Mouse (Mus musculus): ENCODE data around the gene Cfap58. TPM values are rescaled to one million over a fixed set of nuclear protein-coding genes. Genes with fewer than 3 reads are reported as not detected.

The Cfap58 gene
- polyA plus RNA-seq, 1 experiment from 2014 or later, result 0.27 TPM

GRCm38 (mm10) chr19:47936938-47937337 lies 537 bp upstream of the Cfap58 start:
- peak overlapping the region; percentile 39; the same call in 1 of the 2 replicates for H3K27ac ChIP-seq (replicated peaks)
- no peak overlapping the region for H3K9ac ChIP-seq (replicated peaks)
- peak overlapping the region; percentile 34 for H3K4me3 ChIP-seq
- H3K4me2 ChIP-seq (replicated peaks), result peak overlapping the region; percentile 64
- peaks cover 8% of the 10 kb centered on the region; the same call in 1 of the 2 replicates for H3K4me1 ChIP-seq
- H3K36me3 ChIP-seq, result no peaks in the 10 kb centered on the region
- H3K9me3 ChIP-seq, result no peaks in the 10 kb centered on the region
- ATAC-seq (ENCODE audit: low FRiP score, low read depth), result no peak
- H3K27me3 ChIP-seq, result peaks cover 9% of the 10 kb centered on the region; the same call in 1 of the 2 replicates
- 69% methylated on average over 9 of the region's 9 CpGs for WGBS

GRCm38 (mm10) chr19:47939361-47939760 lies 1.9 kb downstream of the Cfap58 start:
- H3K4me3 ChIP-seq, result no peak overlapping the region
- no peak overlapping the region for H3K4me2 ChIP-seq (replicated peaks)
- H3K4me1 ChIP-seq, result peaks cover 8% of the 10 kb centered on the region; the same call in 1 of the 2 replicates
- H3K36me3 ChIP-seq, result no peaks in the 10 kb centered on the region
- H3K27me3 ChIP-seq, result peaks cover 9% of the 10 kb centered on the region; the same call in 1 of the 2 replicates
- no peak for ATAC-seq (ENCODE audit: low FRiP score, low read depth)
- H3K9ac ChIP-seq (replicated peaks), result no peak overlapping the region
- no peak overlapping the region for H3K27ac ChIP-seq (replicated peaks)
- H3K9me3 ChIP-seq, result no peaks in the 10 kb centered on the region
- 76% methylated on average over 6 of the region's 6 CpGs for WGBS

GRCm38 (mm10) chr19:47946821-47947465 lies 9.5 kb downstream of the Cfap58 start:
- H3K36me3 ChIP-seq, result no peaks in the 10 kb centered on the region
- peaks cover 8% of the 10 kb centered on the region; the same call in 1 of the 2 replicates for H3K4me1 ChIP-seq
- no peak overlapping the region for H3K4me3 ChIP-seq
- no peak overlapping the region for H3K9ac ChIP-seq (replicated peaks)
- no peaks in the 10 kb centered on the region for H3K9me3 ChIP-seq
- H3K4me2 ChIP-seq (replicated peaks), result peak overlapping the region; percentile 32
- WGBS, result 49% methylated on average over 23 of the region's 23 CpGs
- peaks cover 3% of the 10 kb centered on the region; the same call in 1 of the 2 replicates for H3K27me3 ChIP-seq
- ATAC-seq (ENCODE audit: low FRiP score, low read depth), result peak; percentile 68; the same call in 1 of the 2 replicates
- no peak overlapping the region for H3K27ac ChIP-seq (replicated peaks)

- H3K4me1 ChIP-seq, result peaks cover 19% of the 10 kb centered on the region
- H3K9ac ChIP-seq (replicated peaks), result no peak overlapping the region
- no peaks in the 10 kb centered on the region for H3K36me3 ChIP-seq
- H3K9me3 ChIP-seq, result no peaks in the 10 kb centered on the region
- H3K4me3 ChIP-seq, result no peak overlapping the region
- no peak overlapping the region for H3K27ac ChIP-seq (replicated peaks)
- no peak overlapping the region for H3K4me2 ChIP-seq (replicated peaks)
- no peaks in the 10 kb centered on the region for H3K27me3 ChIP-seq
- ATAC-seq (ENCODE audit: low FRiP score, low read depth), result no peak
- WGBS, result 90% methylated on average over 7 of the region's 7 CpGs
Observed at GRCm38 (mm10) chr19:47950946-47951345, 13.5 kb downstream of the Cfap58 start.

- Histone ChIP-seq H3K27ac (replicated peaks) (peak overlapping the region; percentile 54; the same call in 1 of the 2 replicates), H3K27me3 (no peaks in the 10 kb centered on the region), H3K4me1 (peaks cover 11% of the 10 kb centered on the region), H3K36me3 (no peaks in the 10 kb centered on the region), H3K9me3 (no peaks in the 10 kb centered on the region), H3K4me2 (replicated peaks) (no peak overlapping the region), H3K4me3 (no peak overlapping the region), H3K9ac (replicated peaks) (no peak overlapping the region)
- ATAC-seq (ENCODE audit: low FRiP score, low read depth), result no peak
- 52% methylated on average over 9 of the region's 9 CpGs for WGBS
Observed at GRCm38 (mm10) chr19:47953169-47953568, 15.7 kb downstream of the Cfap58 start.

GRCm38 (mm10) chr19:47958181-47958580 lies 20.7 kb downstream of the Cfap58 start:
- Histone ChIP-seq H3K27me3 (no peaks in the 10 kb centered on the region), H3K36me3 (no peaks in the 10 kb centered on the region), H3K9me3 (no peaks in the 10 kb centered on the region), H3K4me1 (peaks cover 3% of the 10 kb centered on the region; the same call in 1 of the 2 replicates), H3K27ac (replicated peaks) (peak overlapping the region; percentile 56; the same call in 1 of the 2 replicates), H3K4me3 (no peak overlapping the region), H3K9ac (replicated peaks) (no peak overlapping the region), H3K4me2 (replicated peaks) (no peak overlapping the region)
- ATAC-seq (ENCODE audit: low FRiP score, low read depth), result no peak
- WGBS, result 60% methylated on average over 13 of the region's 13 CpGs

- peaks cover 11% of the 10 kb centered on the region; the same call in 1 of the 2 replicates for H3K4me1 ChIP-seq
- H3K9ac ChIP-seq (replicated peaks), result no peak overlapping the region
- peak overlapping the region; percentile 52 for H3K27ac ChIP-seq (replicated peaks)
- H3K4me2 ChIP-seq (replicated peaks), result peak overlapping the region; percentile 38
- 35% methylated on average over 17 of the region's 17 CpGs for WGBS
- H3K9me3 ChIP-seq, result no peaks in the 10 kb centered on the region
- H3K27me3 ChIP-seq, result no peaks in the 10 kb centered on the region
- no peak overlapping the region for H3K4me3 ChIP-seq
- ATAC-seq (ENCODE audit: low FRiP score, low read depth), result peak; percentile 60
- H3K36me3 ChIP-seq, result no peaks in the 10 kb centered on the region
Observed at GRCm38 (mm10) chr19:47968993-47969659, 31.7 kb downstream of the Cfap58 start.

GRCm38 (mm10) chr19:47971066-47971465 lies 33.6 kb downstream of the Cfap58 start:
- H3K4me1 ChIP-seq, result peaks cover 11% of the 10 kb centered on the region; the same call in 1 of the 2 replicates
- H3K9me3 ChIP-seq, result no peaks in the 10 kb centered on the region
- no peaks in the 10 kb centered on the region for H3K36me3 ChIP-seq
- H3K9ac ChIP-seq (replicated peaks), result no peak overlapping the region
- no peak overlapping the region for H3K27ac ChIP-seq (replicated peaks)
- 0 out of 2 replicates have a peak, but pooled peaks cover 4% of the 10 kb centered on the region for H3K27me3 ChIP-seq
- no peak for ATAC-seq (ENCODE audit: low FRiP score, low read depth)
- H3K4me3 ChIP-seq, result no peak overlapping the region
- 90% methylated on average over 8 of the region's 8 CpGs for WGBS
- no peak overlapping the region for H3K4me2 ChIP-seq (replicated peaks)

- H3K9me3 ChIP-seq, result no peaks in the 10 kb centered on the region
- peaks cover 5% of the 10 kb centered on the region for H3K4me1 ChIP-seq
- 66% methylated on average over 15 of the region's 15 CpGs for WGBS
- no peak overlapping the region for H3K9ac ChIP-seq (replicated peaks)
- 0 out of 2 replicates have a peak overlapping the region, but pooled peaks have one; percentile 20 for H3K27ac ChIP-seq (replicated peaks)
- H3K36me3 ChIP-seq, result no peaks in the 10 kb centered on the region
- no peak overlapping the region for H3K4me2 ChIP-seq (replicated peaks)
- peak; percentile 54; the same call in 1 of the 2 replicates for ATAC-seq (ENCODE audit: low FRiP score, low read depth)
- no peak overlapping the region for H3K4me3 ChIP-seq
- H3K27me3 ChIP-seq, result 0 out of 2 replicates have a peak, but pooled peaks cover 6% of the 10 kb centered on the region
Observed at GRCm38 (mm10) chr19:47978109-47978701, 40.7 kb downstream of the Cfap58 start.

GRCm38 (mm10) chr19:47979446-47979845 lies 42.0 kb downstream of the Cfap58 start:
- Histone ChIP-seq H3K27me3 (0 out of 2 replicates have a peak, but pooled peaks cover 6% of the 10 kb centered on the region), H3K4me2 (replicated peaks) (no peak overlapping the region), H3K27ac (replicated peaks) (no peak overlapping the region), H3K4me1 (peaks cover 5% of the 10 kb centered on the region), H3K9ac (replicated peaks) (no peak overlapping the region), H3K36me3 (no peaks in the 10 kb centered on the region), H3K4me3 (no peak overlapping the region), H3K9me3 (no peaks in the 10 kb centered on the region)
- 85% methylated on average over 6 of the region's 6 CpGs for WGBS
- ATAC-seq (ENCODE audit: low FRiP score, low read depth), result no peak

GRCm38 (mm10) chr19:47980241-47980640 lies 42.8 kb downstream of the Cfap58 start:
- no peak for ATAC-seq (ENCODE audit: low FRiP score, low read depth)

More at GRCm38 (mm10) chr19:47980241-47980640, 42.8 kb downstream of the Cfap58 start:
- peaks cover 5% of the 10 kb centered on the region for H3K4me1 ChIP-seq
- H3K9me3 ChIP-seq, result no peaks in the 10 kb centered on the region
- no peak overlapping the region for H3K4me3 ChIP-seq
- WGBS, result 82% methylated on average over 10 of the region's 10 CpGs
- H3K27ac ChIP-seq (replicated peaks), result no peak overlapping the region
- no peak overlapping the region for H3K9ac ChIP-seq (replicated peaks)
- no peak overlapping the region for H3K4me2 ChIP-seq (replicated peaks)
- no peaks in the 10 kb centered on the region for H3K36me3 ChIP-seq
- 0 out of 2 replicates have a peak, but pooled peaks cover 3% of the 10 kb centered on the region for H3K27me3 ChIP-seq

All from midbrain, embryonic 12.5 days (tissue).